Mouse (Mus musculus) lung, postnatal 0 days (tissue): ENCODE measurements around the gene Zfp644.

Experiments used
- CTCF ChIP-seq: IDR thresholded peaks from 2 replicates; pipeline ENCODE4 v1.5.1; 2016; ENCODE audit warnings: antibody characterized with exemption, mild to moderate bottlenecking
- EP300 ChIP-seq: IDR thresholded peaks from 2 replicates; pipeline ENCODE4 v1.6.1; 2016; ENCODE audit warnings: antibody characterized with exemption, mild to moderate bottlenecking, control low read depth

DNA sequence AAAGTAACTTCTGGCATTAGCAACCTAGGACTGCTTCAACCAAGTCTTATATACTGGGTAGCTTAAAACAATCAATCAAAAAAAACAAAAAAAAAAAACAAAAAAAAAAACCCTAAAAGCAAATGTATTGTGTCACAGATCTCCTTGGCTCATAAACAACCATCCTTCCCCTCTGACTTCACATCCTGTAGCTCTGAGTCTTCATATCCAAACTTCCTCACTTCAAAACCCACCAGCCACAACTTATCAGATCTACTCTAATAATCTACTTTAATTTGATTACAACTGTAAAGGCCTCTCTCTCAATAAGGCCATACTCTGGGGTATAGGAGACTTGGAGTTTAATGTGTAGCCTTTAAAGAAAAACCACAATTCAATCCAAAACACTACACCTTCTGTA, 47.1 kb downstream of the Zfp644 start:
- TF ChIP-seq CTCF (no peak), EP300 (no peak)
